Mouse (Mus musculus) limb, embryonic 13.5 days (tissue): ENCODE data around the gene Gm21830. TPM values are rescaled to one million over a fixed set of nuclear protein-coding genes. Genes with fewer than 3 reads are reported as not detected.

Experiments used
- ATAC-seq: fragments of 200-750 bp; cut with Nextera tagmentation; 2 replicates; pipeline ENCODE4 v1.8.0; 2017; ENCODE audit warnings: low read depth, moderate number of reproducible peaks, moderate TSS enrichment; ENCODE audit not compliant: low FRiP score
- H3K27ac ChIP-seq: fragments of 300-500 bp; sonication (generic); 2 replicates; pipeline ENCODE4 v1.5.1; 2015; ENCODE audit warnings: inconsistent platforms, mild to moderate bottlenecking, moderate library complexity
- H3K27me3 ChIP-seq: fragments of 300-500 bp; sonication (generic); 2 replicates; pipeline ENCODE4 v1.6.1; 2015; ENCODE audit warnings: mild to moderate bottlenecking, inconsistent platforms
- H3K36me3 ChIP-seq: fragments of 300-500 bp; sonication (generic); 2 replicates; pipeline ENCODE4 v1.6.1; 2015; ENCODE audit warnings: inconsistent platforms, mild to moderate bottlenecking, moderate library complexity
- H3K4me1 ChIP-seq: fragments of 300-500 bp; sonication (generic); 2 replicates; pipeline ENCODE4 v1.6.1; 2015; ENCODE audit warnings: inconsistent platforms
- H3K4me2 ChIP-seq: fragments of 300-500 bp; sonication (generic); replicated peaks from 2 replicates; pipeline ENCODE4 v1.6.1; 2015; ENCODE audit warnings: inconsistent platforms, mild to moderate bottlenecking, moderate library complexity
- H3K4me3 ChIP-seq: fragments of 300-500 bp; sonication (generic); 2 replicates; pipeline ENCODE4 v1.5.1; 2015; ENCODE audit warnings: moderate library complexity, mild to moderate bottlenecking, inconsistent platforms
- H3K9ac ChIP-seq: fragments of 300-500 bp; sonication (generic); 2 replicates; pipeline ENCODE4 v1.6.1; 2015; ENCODE audit warnings: mild to moderate bottlenecking, inconsistent platforms
- H3K9me3 ChIP-seq: fragments of 300-500 bp; sonication (generic); 2 replicates; pipeline ENCODE4 v1.6.1; 2016; ENCODE audit warnings: inconsistent platforms
- WGBS: fragments of 180-500 bp; shearing (Covaris S2); methylation state at CpG from one replicate; pipeline ENCODE4 v1.1.7; 2015; 5-methylcytosine and 5-hydroxymethylcytosine counted together
- polyA plus RNA-seq: library from polyadenylated mRNA; unstranded; fragments of >200 nt; fragmentation: Nextera tagmentation; extraction: Ambion mirVana; gene quantifications from 2 replicates; pipeline ENCODE4 v1.2.1, GENCODE M21; 2015

The Gm21830 gene
- polyA plus RNA-seq, 1 experiment from 2014 or later: not detected

- Histone ChIP-seq H3K4me1 (no peaks in the 10 kb centered on the region), H3K9ac (no peak overlapping the region), H3K36me3 (no peaks in the 10 kb centered on the region), H3K4me2 (no peak overlapping the region), H3K4me3 (no peak overlapping the region), H3K27me3 (peaks cover 3% of the 10 kb centered on the region; the same call in 1 of the 2 replicates), H3K9me3 (no peaks in the 10 kb centered on the region), H3K27ac (no peak overlapping the region)
- no peak for ATAC-seq
- WGBS: 19% methylated on average over 6 of the region's 6 CpGs
Observed at GRCm38 (mm10) chr2:67477753-67478152, 64.2 kb downstream of the Gm21830 start.

- H3K9me3 ChIP-seq: no peaks in the 10 kb centered on the region
- WGBS: 63% methylated on average over 3 of the region's 3 CpGs
- H3K27ac ChIP-seq: no peak overlapping the region
- peaks cover 3% of the 10 kb centered on the region; the same call in 1 of the 2 replicates for H3K27me3 ChIP-seq
- no peak for ATAC-seq
- H3K4me2 ChIP-seq: no peak overlapping the region
- H3K9ac ChIP-seq: no peak overlapping the region
- no peaks in the 10 kb centered on the region for H3K36me3 ChIP-seq
- no peak overlapping the region for H3K4me3 ChIP-seq
- peaks cover 5% of the 10 kb centered on the region; the same call in 1 of the 2 replicates for H3K4me1 ChIP-seq
Observed at GRCm38 (mm10) chr2:67481051-67481450, 67.5 kb downstream of the Gm21830 start.

Other genes with a start within 250 kb of the Gm21830 start
- not detected in 2 replicates for gene Gm26727, start 19.5 kb downstream of the Gm21830 start, polyA plus RNA-seq
- gene Xirp2, start 32.3 kb downstream of the Gm21830 start, polyA plus RNA-seq: not detected in 2 replicates
- 11.1 and 11.4 TPM in 2 replicates for gene B3galt1, start 152.1 kb downstream of the Gm21830 start, polyA plus RNA-seq